Mouse (Mus musculus) urinary bladder, postnatal 4 days (tissue): ENCODE measurements around the gene Nfib.
"Not testable (repeated sequence)": the region's sequence is repeated elsewhere in the genome, so short reads cannot be mapped to it uniquely, and the experiment has no call there.

Source experiments
- DNase-seq, 2 experiments: peaks; one replicate each; pipeline ENCODE4 v3.0.0; 2021 to 2022; ENCODE audit warnings: low spot score in 2 of 2

Gene Nfib

DNA sequence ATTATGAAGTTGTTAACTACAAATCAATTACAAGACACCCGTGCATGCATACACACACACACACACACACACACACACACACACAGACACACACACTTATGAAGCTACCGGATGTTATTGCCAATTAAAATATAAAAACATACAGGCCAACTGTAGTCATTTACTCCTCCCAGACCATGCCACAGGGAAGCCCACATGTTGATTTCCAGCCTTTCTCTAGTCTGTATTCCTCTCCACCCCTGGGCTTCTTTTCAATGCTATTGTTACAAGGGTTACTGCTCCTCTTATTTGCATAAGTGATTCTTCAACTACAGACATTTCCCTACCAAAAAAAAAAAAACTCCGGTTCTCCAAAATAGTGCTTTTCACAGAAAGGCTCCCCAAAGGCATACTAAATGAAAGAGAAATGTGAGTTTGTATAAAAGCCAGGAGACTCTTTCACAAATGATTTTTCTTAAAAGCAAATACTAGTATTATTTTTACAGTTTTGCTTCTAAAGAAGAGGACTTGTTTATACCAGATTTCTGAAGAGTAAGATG is 402.1 kb downstream of the Nfib start:
- DNase-seq: no peak

DNA sequence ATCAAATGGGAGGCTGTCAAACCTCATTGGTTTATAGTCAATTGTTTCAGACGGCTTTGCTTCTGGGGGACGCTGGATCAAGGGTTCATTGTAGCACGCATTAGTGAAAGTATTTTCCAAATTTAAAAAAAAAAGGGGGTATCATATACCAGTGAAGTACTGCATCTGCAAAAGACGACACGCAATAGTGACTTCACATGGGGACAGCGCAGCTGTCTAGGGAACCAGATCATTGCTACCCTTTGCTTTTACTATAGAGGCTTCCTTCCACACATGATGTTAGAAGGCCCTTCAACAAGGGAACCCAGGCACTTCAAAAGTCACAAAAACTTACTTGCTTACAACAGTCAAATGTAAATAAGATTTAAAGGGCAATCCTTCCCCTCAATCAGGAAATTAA is 402.6 kb downstream of the Nfib start:
- no peak for DNase-seq

DNA sequence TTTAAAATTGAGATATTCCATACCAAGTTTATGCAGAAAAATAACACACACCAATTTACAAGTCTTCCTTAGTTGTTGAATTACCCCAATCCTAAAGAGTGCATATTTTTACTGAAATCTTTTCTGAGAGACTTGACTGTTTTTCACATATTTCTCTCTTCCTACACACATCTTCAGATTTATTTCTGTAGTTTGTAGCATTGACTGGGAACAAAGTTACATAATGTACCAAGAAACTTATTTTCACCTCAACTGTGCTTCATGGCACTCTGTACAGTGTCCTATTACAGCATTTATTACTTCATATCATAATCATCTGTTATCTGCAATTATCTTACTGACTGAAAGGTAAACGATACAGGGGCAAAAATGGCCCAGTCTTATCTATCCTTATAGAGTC is 406.9 kb downstream of the Nfib start:
- no peak for DNase-seq

DNA sequence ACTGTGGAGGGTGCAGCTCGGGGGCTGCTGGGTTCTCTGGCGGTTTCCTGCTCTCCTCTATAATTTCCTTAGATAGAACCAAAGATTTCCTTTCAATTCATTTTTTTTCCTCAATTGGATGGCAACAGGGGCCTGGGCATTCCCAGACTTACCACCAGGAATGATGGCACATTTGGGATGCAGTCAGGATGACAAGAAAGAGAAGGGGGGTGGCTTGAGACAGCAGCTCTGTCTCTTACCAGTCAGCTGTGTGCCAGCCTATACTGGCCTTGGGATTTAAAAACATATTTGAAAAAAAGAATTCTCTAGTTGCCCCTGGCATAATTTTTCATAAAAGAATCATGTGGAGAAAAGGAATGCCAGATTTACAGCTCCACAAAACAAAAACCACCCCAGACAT is 408.0 kb downstream of the Nfib start:
- no peak for DNase-seq

DNA sequence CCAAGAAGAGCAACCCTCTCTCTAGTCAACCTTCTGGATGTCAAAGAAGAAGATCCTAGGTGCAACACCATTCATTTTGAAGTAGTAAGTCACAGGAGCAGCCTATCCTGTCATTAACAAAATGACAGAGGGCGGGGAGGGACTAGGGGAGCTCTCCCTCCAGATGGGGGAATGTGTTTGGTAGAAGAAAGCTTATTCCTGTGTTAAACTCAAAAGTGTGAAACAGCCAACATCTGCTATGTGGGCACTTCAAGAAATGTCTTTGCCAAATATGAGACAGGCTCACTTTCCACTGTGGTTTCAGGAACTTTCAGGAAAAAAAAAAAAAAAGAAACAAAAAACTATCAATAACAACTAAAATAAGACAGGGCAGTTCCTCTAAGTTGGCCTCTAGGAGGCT is 411.5 kb downstream of the Nfib start:
- DNase-seq: no peak

DNA sequence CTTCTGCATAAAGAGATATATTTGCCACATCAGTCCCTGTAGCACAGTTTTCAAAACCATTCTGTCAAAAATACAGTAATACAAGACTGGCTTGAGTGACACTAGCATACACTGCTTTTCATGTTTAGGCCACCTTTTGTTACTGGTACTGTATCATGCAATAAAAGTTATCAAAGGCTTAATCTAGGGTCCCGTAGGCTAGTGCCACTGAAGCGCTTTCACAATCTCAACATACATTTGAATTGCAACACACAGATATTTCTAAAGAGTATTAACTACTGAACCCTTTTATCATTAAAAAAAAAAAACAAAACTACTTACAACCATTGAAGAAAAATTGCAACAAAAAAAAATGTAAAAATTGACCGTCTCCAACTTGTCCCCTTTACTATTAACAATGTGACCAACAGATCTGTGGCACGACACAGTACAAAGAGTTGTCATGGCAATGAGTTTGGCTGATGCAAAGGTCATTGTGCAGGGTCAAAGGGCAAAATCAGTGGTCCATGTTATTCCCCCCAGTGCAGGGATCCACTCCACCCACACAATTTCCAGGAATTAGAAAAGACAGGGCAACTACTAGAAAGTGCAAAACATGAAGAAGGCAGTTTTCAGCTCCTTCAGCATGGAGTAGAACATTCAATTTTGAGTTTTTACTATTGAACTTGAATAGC is 414.2 kb downstream of the Nfib start:
- DNase-seq: no peak

DNA sequence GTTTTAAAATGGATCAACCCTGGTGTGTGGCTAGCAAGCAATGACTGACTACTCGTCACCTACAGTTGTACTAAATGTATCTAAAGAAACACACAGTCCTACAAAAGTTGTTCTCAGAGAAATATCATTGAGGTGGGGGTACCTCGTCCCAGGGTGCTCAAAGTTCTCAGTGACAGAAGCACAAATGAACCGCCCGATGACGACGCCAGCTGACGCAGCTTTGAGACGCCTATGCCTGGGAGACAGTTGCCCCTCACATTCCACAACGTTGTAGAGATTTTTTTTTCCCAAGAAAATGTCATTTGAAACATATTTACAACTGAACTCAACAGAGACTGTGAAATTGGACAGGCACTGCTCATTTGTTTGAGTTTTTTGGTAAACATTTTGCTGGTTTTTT is 414.9 kb downstream of the Nfib start:
- DNase-seq: no peak

DNA sequence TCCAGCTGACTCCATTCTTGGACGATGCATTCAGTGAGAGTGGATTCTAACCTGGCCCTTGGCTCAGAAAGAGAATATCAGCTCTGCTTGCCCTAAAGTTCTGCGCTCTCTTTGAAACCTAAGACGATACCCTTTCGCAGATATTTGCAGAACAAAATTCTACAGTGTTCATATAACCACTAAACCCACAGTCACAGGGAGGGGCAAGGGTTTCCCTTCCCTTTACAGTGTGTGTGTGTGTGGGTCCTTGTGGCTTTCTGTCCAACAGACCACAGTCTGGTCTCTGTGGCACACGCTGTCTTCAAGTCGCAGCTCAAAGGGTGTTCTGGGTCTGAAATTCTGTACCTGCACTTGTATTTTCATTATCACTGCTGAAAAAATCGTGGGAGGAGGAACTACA is 416.0 kb downstream of the Nfib start:
- no peak for DNase-seq

DNA sequence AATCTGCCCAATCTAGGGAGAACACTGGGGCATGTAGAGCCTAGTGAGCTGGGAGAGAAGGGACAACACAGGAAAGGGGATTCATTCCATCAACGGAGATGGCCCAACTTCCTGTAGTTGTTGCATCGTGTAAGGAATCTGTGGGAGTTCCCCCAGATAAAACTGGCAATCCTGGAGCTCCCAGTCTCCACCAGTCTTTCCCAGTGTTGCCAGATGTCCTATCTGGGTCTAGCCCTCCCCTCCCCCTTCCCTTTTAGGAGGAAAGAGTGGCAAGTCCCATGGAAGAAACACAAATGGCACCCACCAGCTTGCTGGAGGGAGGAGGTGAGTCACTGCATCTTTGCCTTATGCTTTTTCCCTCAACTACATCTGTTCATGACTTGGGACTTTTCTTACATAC is 417.4 kb downstream of the Nfib start:
- no peak for DNase-seq

DNA sequence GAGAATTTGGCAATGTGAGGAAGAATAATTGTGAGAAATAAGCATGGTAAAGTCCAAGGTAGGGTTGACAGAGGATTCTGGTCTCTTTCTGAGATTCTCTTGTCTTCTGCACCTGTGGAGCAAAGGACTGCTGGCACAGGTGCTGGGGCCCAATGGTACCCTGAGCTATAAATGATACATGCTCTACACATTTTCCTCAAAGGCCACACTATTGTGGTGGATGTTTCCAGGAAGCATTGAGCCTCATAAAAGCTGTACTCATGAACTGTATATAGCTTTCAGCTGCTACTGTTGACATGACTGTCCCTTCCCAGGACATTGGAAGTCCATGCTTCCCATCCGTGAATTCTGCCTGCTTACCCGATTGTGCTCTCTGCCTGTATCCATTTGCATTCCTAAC is 418.1 kb downstream of the Nfib start:
- no peak for DNase-seq

DNA sequence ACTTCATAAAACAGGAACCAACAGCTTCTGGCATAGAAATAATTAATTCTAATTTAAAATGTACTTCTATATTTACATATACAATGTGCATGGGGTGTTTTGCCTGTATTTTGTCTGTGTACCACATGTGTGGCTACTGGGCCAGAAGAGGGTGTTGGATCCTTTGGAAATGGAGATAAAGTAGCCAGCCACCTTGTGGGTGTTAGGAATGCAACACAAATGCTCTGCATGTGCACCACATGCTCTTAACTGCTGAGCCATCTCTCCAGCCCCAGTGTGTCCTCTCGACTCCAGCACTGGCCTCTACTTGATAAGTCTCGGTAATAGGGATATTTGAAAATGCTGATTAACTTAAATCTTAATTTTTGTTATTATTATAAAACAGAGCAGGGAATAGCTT is 418.6 kb downstream of the Nfib start:
- no peak for DNase-seq

DNA sequence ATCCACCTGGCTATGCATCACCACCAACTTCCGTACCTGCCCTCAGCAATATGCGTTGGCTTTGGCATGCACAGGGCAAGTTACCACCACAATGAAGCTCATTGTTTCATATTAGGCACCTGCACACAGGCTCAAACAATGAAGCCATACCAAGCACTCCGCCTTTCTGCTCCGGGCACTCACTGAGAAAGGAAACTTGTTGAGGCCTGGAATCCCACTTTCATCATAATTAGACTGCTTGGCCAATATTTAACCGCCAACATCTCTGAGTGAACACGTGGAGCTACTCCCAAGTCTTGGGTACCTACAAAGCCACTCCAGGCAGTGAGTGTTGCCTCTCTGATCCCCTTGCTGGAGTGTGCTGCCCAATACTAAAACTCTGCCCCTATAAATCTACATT is 422.0 kb downstream of the Nfib start:
- no peak for DNase-seq

DNA sequence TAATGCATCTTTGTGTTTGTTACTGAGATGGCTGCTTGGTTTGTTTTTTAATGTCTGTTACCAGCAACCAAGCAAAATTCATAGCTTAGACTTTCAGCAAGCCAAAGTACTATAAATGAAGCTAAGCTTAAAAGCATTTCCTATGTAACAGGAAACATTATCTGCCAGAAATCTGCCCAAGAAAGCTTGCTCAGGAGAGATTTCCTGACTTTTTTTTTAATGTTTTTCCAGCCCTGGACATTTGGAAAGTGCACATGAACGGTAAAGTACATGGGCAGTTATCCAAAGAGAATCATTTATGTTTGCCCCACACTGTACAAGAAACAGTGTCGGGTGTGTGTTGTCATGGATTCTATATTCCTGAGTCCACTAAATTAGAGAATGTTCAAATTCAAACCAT is 429.6 kb downstream of the Nfib start:
- no peak for DNase-seq

DNA sequence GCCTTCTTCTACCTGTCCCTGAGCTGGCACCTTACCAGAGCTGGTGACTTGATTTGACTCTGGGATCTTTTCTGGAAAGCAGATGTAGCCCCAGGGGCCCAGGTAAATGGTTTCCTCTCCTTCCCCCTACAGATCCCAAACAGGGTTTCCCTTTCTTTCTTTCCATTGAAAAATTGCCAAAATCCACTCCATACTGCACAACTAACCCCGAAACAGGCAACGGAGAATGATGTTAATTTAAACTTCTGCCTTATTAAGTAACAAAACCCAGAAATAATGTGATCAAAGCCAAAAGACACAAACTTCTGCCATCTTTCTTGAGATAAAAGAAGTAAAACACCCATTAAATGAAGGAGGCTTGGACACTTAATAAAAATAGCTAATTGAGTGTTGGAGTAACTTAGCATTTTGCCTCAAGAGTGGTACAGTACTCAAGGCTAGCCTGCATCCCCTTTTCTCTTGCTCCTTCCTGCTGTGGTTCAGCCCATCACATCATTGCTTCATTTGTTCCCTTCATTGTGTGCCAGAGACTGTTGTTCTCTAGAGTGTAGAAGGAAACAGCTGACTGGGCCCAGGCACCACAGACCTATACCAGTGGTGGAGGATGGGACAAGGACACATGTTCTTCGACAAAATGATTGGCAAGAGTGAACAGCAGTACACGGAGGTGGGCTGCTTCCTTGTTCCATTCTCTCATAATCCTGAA is 432.3 kb downstream of the Nfib start:
- no peak for DNase-seq

DNA sequence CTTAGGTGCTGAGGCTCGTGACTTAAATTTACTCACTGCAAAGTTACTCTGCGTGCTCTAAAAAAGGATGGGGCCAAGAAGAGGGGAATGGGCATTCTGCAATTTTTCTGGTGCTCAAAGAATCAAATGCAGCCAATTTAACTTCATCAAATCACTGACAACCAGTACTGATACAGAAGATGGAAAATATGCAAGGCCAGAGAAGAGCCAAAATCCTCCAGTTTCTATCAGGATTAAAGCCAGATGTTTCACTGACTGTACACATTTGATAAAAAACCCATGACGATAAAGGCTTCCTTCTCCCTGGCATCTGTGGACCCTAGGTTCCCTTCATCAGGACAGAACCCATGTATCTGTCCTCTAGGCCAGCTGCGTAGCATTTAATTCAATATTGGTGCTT is 433.5 kb downstream of the Nfib start:
- no peak for DNase-seq

DNA sequence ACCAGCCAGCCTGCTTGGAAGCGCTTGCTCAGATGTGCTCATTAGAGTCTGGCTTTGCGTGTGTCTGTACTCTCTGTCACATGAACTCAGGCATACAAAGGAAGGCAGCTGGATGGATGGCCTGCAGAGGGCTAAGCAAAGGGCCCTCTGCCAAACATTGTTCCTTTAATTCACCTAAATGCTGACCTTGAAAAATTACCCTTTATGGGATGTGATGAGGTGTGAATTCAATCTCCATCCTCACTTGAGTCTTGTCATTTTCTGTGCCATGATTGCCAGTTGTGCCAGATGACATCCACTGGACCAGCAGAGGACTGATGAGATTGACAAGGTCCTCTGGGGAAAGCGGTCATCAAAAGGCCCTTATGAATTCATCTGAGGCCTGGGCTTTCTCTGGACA is 434.0 kb downstream of the Nfib start:
- no peak for DNase-seq

DNA sequence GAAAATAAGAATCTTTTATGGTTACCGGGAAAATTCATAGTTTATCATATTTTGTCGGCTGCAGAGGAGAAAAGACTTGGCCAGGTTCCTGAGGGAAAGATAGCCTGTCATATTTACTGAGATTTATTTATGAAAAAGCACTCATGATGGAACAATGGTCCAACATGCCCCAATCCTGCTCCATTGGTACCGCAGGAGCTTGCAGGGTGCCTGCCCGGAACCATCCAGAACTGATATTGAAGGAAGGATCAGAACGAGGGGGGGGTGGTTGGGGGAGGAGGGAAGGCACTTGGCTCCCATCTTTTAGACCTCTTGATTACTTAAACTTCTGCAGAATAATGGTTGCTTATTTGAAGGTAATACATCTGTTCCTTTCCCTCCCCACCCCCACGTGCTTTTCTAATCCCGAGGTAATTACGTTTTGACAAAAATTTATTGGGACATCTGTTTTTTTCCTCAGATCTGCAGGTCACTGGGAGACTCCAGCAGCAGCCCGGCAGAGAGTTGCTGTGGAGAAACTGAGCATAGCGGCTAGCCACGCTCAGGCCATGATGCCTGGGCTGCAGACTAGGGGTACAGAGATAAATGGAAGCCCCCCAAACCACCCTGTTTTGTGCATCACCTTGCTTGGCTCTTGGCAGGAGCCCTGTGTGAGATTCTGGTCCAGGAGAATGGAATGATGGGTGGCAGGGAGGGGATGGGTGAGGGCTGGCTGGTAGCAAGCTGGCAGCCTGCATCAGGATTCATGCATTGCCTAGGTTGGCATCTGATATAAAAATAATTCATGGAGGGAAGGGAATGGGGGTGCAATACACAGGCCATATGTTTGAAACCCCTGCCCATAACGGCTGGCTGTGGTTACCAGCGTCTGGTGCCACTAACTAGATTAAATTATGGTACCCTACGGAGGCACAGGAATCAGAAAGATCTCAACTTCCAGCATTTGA is 437.4 kb downstream of the Nfib start:
- DNase-seq: no peak

DNA sequence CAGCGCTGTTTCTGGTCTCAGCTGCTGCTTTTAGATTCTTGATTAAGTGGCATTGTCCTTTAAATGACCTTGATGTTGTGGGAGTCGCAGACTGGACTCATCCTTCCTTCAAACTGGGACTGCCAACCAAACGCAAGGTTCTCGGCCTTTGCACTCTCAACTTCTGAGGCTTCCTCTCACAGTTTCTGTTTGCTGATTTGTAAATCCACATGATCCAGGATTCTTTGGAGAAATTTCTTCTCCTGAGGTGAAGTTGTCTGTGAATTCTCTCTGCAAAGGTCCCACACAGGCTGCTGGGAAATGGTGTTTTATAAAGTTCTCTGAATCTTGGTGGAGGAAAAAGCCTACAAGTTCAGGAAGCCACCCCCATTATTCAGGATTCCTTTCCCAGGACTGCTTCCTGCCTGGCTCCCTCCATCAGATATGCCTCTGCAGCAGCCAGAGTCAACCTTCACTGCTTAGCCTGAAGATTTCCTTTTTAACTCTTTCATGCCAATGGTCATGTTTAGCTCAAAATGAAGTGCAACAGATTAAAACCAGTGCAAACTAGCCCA is 439.4 kb downstream of the Nfib start:
- no peak for DNase-seq

DNA sequence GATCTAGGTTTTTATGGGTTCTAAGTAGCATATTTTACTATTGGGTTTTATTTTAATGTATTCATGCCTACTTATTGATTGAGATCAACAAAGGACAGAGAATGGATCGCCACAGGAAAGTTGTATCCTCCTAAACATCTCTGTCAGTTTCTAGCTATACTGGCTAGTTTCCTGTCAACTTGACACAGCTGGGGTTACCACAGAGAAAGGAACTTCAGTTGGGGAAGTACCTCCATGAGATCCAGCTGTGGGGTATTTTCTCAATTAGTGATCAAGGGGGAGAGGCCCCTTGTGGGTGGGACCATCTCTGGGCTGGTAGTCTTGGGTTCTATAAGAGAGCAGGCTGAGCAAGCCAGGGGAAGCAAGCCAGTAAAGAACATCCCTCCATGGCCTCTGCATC is 447.0 kb downstream of the Nfib start:
- not testable (repeated sequence) for DNase-seq

DNA sequence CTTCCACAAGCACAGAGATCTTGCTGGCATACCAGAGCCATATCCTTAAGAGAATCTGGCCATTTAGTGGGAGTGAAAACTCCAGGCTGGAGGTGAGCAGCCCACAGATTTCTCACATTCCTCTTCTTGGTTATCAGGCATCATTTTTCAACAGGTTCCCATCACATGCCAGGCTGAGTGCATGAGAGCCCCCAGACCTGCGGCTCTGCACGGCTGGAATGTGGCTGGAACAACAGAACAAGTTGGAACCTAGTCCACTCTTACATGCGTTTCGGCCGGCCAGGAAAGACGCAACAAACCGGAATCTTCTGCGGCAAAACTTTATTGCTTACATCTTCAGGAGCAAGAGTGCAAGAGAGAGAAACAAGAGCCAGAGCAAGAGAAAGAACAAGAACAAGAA is 453.5 kb downstream of the Nfib start:
- DNase-seq: no peak

DNA sequence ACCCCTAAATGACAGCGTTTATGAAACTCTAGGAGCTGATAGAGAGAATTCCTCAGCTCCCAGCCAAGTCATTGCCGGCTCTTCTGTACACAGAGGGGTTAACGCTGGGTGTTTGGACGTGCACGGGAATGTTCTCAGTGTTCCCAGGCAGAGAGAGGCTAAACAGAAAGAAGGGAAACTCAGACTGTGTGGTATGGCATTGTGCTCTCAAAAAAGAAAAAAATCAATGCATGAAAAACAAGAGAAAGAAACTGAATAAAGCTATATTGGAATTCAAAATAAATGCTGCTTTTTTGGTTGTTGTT is 455.2 kb downstream of the Nfib start:
- no peak for DNase-seq
